Mouse (Mus musculus) E14TG2a.4 (cell line): ENCODE results near the gene Tmsb15b2.

Experiments
- CTCF ChIP-seq: conservative IDR thresholded peaks from 2 replicates; pipeline ENCODE4 v1.5.1; 2014; ENCODE audit warnings: low read length
- NANOG ChIP-seq: IDR thresholded peaks from 2 replicates; pipeline ENCODE4 v1.6.1; 2014; ENCODE audit warnings: borderline replicate concordance, low read length, mixed read lengths
- POU5F1 ChIP-seq: IDR thresholded peaks from 2 replicates; pipeline ENCODE4 v1.6.1; 2014; ENCODE audit warnings: low read length, borderline replicate concordance

GRCm38 (mm10) chrX:136976424-136977084 is 1.3 kb upstream of the Tmsb15b2 start, which contains the start of the genes Tmsb15l and Tmsb15b1:
- TF ChIP-seq CTCF (no peak), NANOG (no peak), POU5F1 (no peak)
